Mouse (Mus musculus): ENCODE results near the gene Hivep3. TPM values are rescaled to one million over a fixed set of nuclear protein-coding genes. Genes with fewer than 3 reads are reported as not detected.

Hivep3 gene
- polyA plus RNA-seq, 1 experiment from 2014 or later = 6.0 TPM

DNA sequence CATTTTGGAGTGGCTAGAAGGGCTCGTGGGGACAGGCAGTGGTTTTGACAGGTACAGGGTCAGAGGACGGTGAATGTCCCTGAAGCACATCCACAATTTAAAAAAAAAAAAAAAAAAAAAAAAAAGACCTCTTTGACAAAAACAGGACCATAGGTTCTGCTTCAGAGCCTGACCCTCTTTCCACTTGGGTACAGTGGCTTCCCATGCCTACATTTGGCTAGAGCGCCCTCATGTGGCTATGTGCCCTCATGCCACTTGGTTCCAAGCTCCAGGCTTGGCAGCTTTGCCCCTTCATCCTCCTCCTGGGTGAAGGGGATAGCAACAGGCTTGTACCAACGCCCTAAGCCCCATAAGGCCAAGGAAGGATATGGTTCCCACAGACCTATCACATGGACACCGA lies 371.0 kb downstream of the Hivep3 start:
- Histone ChIP-seq H3K4me2 (replicated peaks; ENCODE audit: low read depth) (no peak overlapping the region), H3K4me1 (replicated peaks; ENCODE audit: control insufficient read depth, insufficient read depth) (no peaks in the 10 kb centered on the region), H3K36me3 (ENCODE audit: control insufficient read depth, insufficient read depth, low read length) (no peaks in the 10 kb centered on the region), H3K27ac (replicated peaks) (no peak overlapping the region), H3K9ac (ENCODE audit: low read length) (no peak overlapping the region), H3K9me3 (ENCODE audit: control insufficient read depth, low read length) (no peaks in the 10 kb centered on the region), H3K4me3 (ENCODE audit: low read depth, low read length) (no peak overlapping the region), H3K27me3 (ENCODE audit: control insufficient read depth, insufficient read depth, low read length) (no peaks in the 10 kb centered on the region)
- WGBS = 45% methylated on average over 5 of the region's 5 CpGs
- DNase-seq (ENCODE audit: low spot score) (peak; percentile 65), ATAC-seq (ENCODE audit: low FRiP score, low TSS enrichment) (no peak)
- TF ChIP-seq CTCF (IDR thresholded peaks at IDR 0.05; ENCODE audit: low read depth) = peak; percentile 87
- no peak for TF ChIP-seq EP300 (optimal IDR thresholded peaks at IDR 0.05)

DNA sequence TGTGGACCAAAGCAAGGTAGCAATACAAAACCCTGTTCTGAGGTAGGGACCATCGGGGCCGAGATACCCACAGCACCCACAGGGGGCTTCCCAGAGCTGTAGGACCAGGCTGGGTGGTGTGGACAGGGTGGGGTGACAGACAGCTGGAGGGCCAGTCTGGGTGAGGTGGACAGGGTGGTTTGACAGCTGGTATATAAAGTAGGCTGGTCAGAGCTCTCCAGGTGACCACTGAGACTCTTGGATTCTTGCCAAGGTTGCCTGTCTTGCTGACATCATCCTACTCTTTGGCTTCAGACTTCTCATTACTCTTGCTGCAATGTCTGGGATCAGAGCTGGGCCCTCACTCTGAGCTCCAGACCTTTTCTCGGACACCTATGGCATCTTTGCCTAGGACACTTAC lies 372.8 kb downstream of the Hivep3 start:
- ATAC-seq (ENCODE audit: low FRiP score, low TSS enrichment) = no peak
- H3K9ac ChIP-seq (ENCODE audit: low read length) = no peak overlapping the region
- no peak for DNase-seq (ENCODE audit: low spot score)
- H3K4me2 ChIP-seq (replicated peaks; ENCODE audit: low read depth) = no peak overlapping the region
- no peaks in the 10 kb centered on the region for H3K9me3 ChIP-seq (ENCODE audit: control insufficient read depth, low read length)
- whole genome bisulfite sequencing = 82% methylated on average over 3 of the region's 3 CpGs
- no peaks in the 10 kb centered on the region for H3K27me3 ChIP-seq (ENCODE audit: control insufficient read depth, insufficient read depth, low read length)
- no peaks in the 10 kb centered on the region for H3K36me3 ChIP-seq (ENCODE audit: control insufficient read depth, insufficient read depth, low read length)
- no peak for TF ChIP-seq CTCF (IDR thresholded peaks at IDR 0.05; ENCODE audit: low read depth)
- no peak for TF ChIP-seq EP300 (optimal IDR thresholded peaks at IDR 0.05)
- no peaks in the 10 kb centered on the region for H3K4me1 ChIP-seq (replicated peaks; ENCODE audit: control insufficient read depth, insufficient read depth)
- H3K27ac ChIP-seq (replicated peaks) = no peak overlapping the region
- no peak overlapping the region for H3K4me3 ChIP-seq (ENCODE audit: low read depth, low read length)

DNA sequence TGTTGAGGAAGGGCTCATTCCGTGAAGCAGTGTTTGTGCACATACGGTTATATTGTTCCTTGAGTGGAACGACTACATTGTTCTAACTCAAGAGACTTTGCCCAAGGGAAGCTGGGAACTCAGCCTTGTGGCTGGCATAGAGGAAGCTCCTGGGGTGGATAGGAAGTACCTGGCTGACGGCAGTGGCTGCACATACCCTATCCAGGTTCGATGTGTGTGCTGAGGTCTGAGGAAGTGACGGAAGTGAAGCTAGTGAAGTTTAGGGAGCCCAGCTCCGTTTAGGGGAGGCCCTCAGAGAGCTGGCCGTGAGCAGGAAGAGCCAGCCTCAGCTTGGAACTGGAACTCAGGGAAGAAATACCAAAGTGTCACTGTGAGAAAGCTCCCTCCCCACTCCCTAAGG lies 374.2 kb downstream of the Hivep3 start:
- ATAC-seq (ENCODE audit: low FRiP score, low TSS enrichment) (no peak), DNase-seq (ENCODE audit: low spot score) (no peak)
- WGBS = 61% methylated on average over 8 of the region's 8 CpGs
- H3K36me3 ChIP-seq (ENCODE audit: control insufficient read depth, insufficient read depth, low read length) = no peaks in the 10 kb centered on the region
- H3K9ac ChIP-seq (ENCODE audit: low read length) = no peak overlapping the region
- H3K9me3 ChIP-seq (ENCODE audit: control insufficient read depth, low read length) = no peaks in the 10 kb centered on the region
- H3K4me1 ChIP-seq (replicated peaks; ENCODE audit: control insufficient read depth, insufficient read depth) = no peaks in the 10 kb centered on the region
- no peak overlapping the region for H3K27ac ChIP-seq (replicated peaks)
- H3K4me3 ChIP-seq (ENCODE audit: low read depth, low read length) = no peak overlapping the region
- TF ChIP-seq EP300 (optimal IDR thresholded peaks at IDR 0.05) (no peak), CTCF (IDR thresholded peaks at IDR 0.05; ENCODE audit: low read depth) (no peak)
- H3K27me3 ChIP-seq (ENCODE audit: control insufficient read depth, insufficient read depth, low read length) = no peaks in the 10 kb centered on the region
- H3K4me2 ChIP-seq (replicated peaks; ENCODE audit: low read depth) = no peak overlapping the region

DNA sequence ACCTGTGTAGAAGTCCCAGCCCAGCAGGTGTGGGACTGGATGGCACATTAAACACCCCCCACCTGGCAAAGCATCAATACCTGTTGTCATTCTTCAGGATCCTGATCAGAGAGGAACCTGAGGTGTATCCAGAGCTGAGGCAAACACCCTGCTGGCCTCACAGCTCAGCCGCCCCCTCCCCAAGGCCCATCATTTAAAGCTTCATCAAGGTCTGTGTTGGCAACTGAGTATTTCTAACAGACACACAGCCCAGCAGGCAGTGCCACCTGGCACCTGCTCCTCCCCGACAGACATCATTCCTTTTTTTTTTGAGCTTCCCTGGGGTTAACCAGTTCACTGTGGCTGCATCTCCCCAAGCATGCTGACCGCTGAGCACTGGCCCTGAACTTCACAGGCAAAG lies 381.9 kb downstream of the Hivep3 start:
- 91% methylated on average over 3 of the region's 3 CpGs for WGBS
- Histone ChIP-seq H3K27ac (replicated peaks) (no peak overlapping the region), H3K4me2 (replicated peaks; ENCODE audit: low read depth) (no peak overlapping the region), H3K4me1 (replicated peaks; ENCODE audit: control insufficient read depth, insufficient read depth) (no peaks in the 10 kb centered on the region), H3K9ac (ENCODE audit: low read length) (no peak overlapping the region), H3K27me3 (ENCODE audit: control insufficient read depth, insufficient read depth, low read length) (no peaks in the 10 kb centered on the region), H3K9me3 (ENCODE audit: control insufficient read depth, low read length) (no peaks in the 10 kb centered on the region), H3K36me3 (ENCODE audit: control insufficient read depth, insufficient read depth, low read length) (no peaks in the 10 kb centered on the region), H3K4me3 (ENCODE audit: low read depth, low read length) (no peak overlapping the region)
- no peak for DNase-seq (ENCODE audit: low spot score)
- ATAC-seq (ENCODE audit: low FRiP score, low TSS enrichment) = no peak
- TF ChIP-seq EP300 (optimal IDR thresholded peaks at IDR 0.05) (no peak), CTCF (IDR thresholded peaks at IDR 0.05; ENCODE audit: low read depth) (no peak)

DNA sequence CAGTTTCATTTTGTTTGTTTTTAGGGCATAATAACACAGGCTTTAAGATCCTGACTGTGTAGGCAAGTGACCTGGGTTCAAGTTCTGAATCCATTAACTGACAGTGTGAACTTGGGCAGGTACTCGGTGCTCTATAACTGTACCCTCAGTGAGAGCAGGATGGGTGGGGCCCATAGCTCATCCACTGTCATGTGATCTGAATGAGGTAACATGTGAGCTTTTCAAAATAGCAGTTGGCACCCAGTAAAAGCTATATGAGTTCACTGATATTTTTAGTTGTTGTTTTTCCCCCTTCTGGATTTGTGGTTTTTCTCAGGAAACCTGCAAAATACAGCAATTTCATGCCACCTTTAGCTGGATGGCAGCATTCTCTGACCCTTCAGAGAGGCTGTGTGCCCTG lies 382.7 kb downstream of the Hivep3 start:
- H3K4me2 ChIP-seq (replicated peaks; ENCODE audit: low read depth) = no peak overlapping the region
- no peaks in the 10 kb centered on the region for H3K36me3 ChIP-seq (ENCODE audit: control insufficient read depth, insufficient read depth, low read length)
- no peaks in the 10 kb centered on the region for H3K4me1 ChIP-seq (replicated peaks; ENCODE audit: control insufficient read depth, insufficient read depth)
- no peak overlapping the region for H3K27ac ChIP-seq (replicated peaks)
- H3K4me3 ChIP-seq (ENCODE audit: low read depth, low read length) = no peak overlapping the region
- H3K27me3 ChIP-seq (ENCODE audit: control insufficient read depth, insufficient read depth, low read length) = no peaks in the 10 kb centered on the region
- no peak for ATAC-seq (ENCODE audit: low FRiP score, low TSS enrichment)
- WGBS = 40% methylated on average over 1 of the region's 1 CpGs
- TF ChIP-seq EP300 (optimal IDR thresholded peaks at IDR 0.05) = no peak
- TF ChIP-seq CTCF (IDR thresholded peaks at IDR 0.05; ENCODE audit: low read depth) = no peak
- H3K9me3 ChIP-seq (ENCODE audit: control insufficient read depth, low read length) = no peaks in the 10 kb centered on the region
- H3K9ac ChIP-seq (ENCODE audit: low read length) = no peak overlapping the region
- no peak for DNase-seq (ENCODE audit: low spot score)

DNA sequence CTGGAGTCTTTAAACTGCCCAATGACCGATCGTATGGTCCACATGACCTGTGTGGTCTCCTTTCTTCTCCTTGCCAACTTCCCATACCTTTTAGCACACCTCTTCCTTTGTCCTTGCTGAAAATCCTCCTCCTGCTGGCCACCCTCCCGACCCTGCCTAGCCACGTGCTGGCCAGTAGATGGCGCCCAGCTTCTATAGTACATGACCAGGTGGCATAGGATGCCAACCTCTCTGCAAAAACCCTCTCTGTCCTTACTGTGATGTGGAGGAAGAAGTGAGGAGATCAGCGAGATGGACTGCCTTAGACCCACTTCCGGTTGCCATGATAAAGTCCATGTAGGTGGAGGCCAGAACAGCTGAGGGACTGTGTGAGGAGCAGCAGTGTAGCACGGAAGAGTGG lies 386.7 kb downstream of the Hivep3 start:
- TF ChIP-seq EP300 (optimal IDR thresholded peaks at IDR 0.05) = no peak
- TF ChIP-seq CTCF (IDR thresholded peaks at IDR 0.05; ENCODE audit: low read depth) = peak; percentile 96

More for the DNA sequence above, 386.7 kb downstream of the Hivep3 start:
- Histone ChIP-seq H3K4me1 (replicated peaks; ENCODE audit: control insufficient read depth, insufficient read depth) (no peaks in the 10 kb centered on the region), H3K9ac (ENCODE audit: low read length) (no peak overlapping the region), H3K4me3 (ENCODE audit: low read depth, low read length) (no peak overlapping the region), H3K27ac (replicated peaks) (no peak overlapping the region), H3K4me2 (replicated peaks; ENCODE audit: low read depth) (no peak overlapping the region), H3K27me3 (ENCODE audit: control insufficient read depth, insufficient read depth, low read length) (no peaks in the 10 kb centered on the region), H3K9me3 (ENCODE audit: control insufficient read depth, low read length) (no peaks in the 10 kb centered on the region), H3K36me3 (ENCODE audit: control insufficient read depth, insufficient read depth, low read length) (no peaks in the 10 kb centered on the region)
- 30% methylated on average over 8 of the region's 8 CpGs for WGBS
- DNase-seq (ENCODE audit: low spot score) = peak; percentile 78
- ATAC-seq (ENCODE audit: low FRiP score, low TSS enrichment) = peak; percentile 53; the same call in 1 of the 2 replicates
